Mouse (Mus musculus): Measurements from ENCODE around the gene Mmab. TPM values are rescaled to one million over a fixed set of nuclear protein-coding genes. Genes with fewer than 3 reads are reported as not detected.

The Mmab gene
- polyA plus RNA-seq, 1 experiment from 2014 or later, result 25.4 TPM

- no peak for ATAC-seq (replicated peaks; ENCODE audit: insufficient number of reproducible peaks, low FRiP score, low TSS enrichment)
- Histone ChIP-seq H3K9me3 (replicated peaks; ENCODE audit: control insufficient read depth, low read length) (no peaks in the 10 kb centered on the region), H3K27me3 (ENCODE audit: control insufficient read depth, insufficient read depth, low read length) (no peaks in the 10 kb centered on the region), H3K4me1 (ENCODE audit: control insufficient read depth, insufficient read depth, low read length) (peaks cover 8% of the 10 kb centered on the region), H3K27ac (ENCODE audit: low read depth, low read length) (0 out of 2 replicates have a peak overlapping the region, but pooled peaks have one; percentile 1), H3K4me3 (ENCODE audit: low read depth, low read length) (no peak overlapping the region), H3K9ac (ENCODE audit: low read depth, low read length) (no peak overlapping the region), H3K4me2 (no peak overlapping the region), H3K36me3 (ENCODE audit: control insufficient read depth, insufficient read depth, low read length) (peaks cover 23% of the 10 kb centered on the region)
- WGBS (ENCODE audit: insufficient replicate concordance), result 33% methylated on average over 5 of the region's 5 CpGs
Measured at GRCm38 (mm10) chr5:114422591-114422990, 21.3 kb downstream of the Mmab start.

- 60% methylated on average over 11 of the region's 11 CpGs for WGBS (ENCODE audit: insufficient replicate concordance)
- Histone ChIP-seq H3K36me3 (ENCODE audit: control insufficient read depth, insufficient read depth, low read length) (peaks cover 31% of the 10 kb centered on the region), H3K4me1 (ENCODE audit: control insufficient read depth, insufficient read depth, low read length) (peaks cover 8% of the 10 kb centered on the region), H3K4me3 (ENCODE audit: low read depth, low read length) (no peak overlapping the region), H3K27me3 (ENCODE audit: control insufficient read depth, insufficient read depth, low read length) (no peaks in the 10 kb centered on the region), H3K9ac (ENCODE audit: low read depth, low read length) (0 out of 2 replicates have a peak overlapping the region, but pooled peaks have one; percentile 28), H3K27ac (ENCODE audit: low read depth, low read length) (no peak overlapping the region), H3K4me2 (no peak overlapping the region), H3K9me3 (replicated peaks; ENCODE audit: control insufficient read depth, low read length) (no peaks in the 10 kb centered on the region)
- ATAC-seq (replicated peaks; ENCODE audit: insufficient number of reproducible peaks, low FRiP score, low TSS enrichment), result 0 out of 2 replicates have a peak, but pooled peaks have one; percentile 32
Measured at GRCm38 (mm10) chr5:114421561-114422298, 22.1 kb downstream of the Mmab start.

GRCm38 (mm10) chr5:114418541-114418940 lies 25.3 kb downstream of the Mmab start:
- Histone ChIP-seq H3K9ac (ENCODE audit: low read depth, low read length) (no peak overlapping the region), H3K4me3 (ENCODE audit: low read depth, low read length) (no peak overlapping the region), H3K4me1 (ENCODE audit: control insufficient read depth, insufficient read depth, low read length) (peaks cover 13% of the 10 kb centered on the region), H3K36me3 (ENCODE audit: control insufficient read depth, insufficient read depth, low read length) (peaks cover 51% of the 10 kb centered on the region), H3K27me3 (ENCODE audit: control insufficient read depth, insufficient read depth, low read length) (no peaks in the 10 kb centered on the region), H3K9me3 (replicated peaks; ENCODE audit: control insufficient read depth, low read length) (no peaks in the 10 kb centered on the region), H3K4me2 (no peak overlapping the region), H3K27ac (ENCODE audit: low read depth, low read length) (no peak overlapping the region)
- ATAC-seq (replicated peaks; ENCODE audit: insufficient number of reproducible peaks, low FRiP score, low TSS enrichment), result no peak
- WGBS (ENCODE audit: insufficient replicate concordance), result 90% methylated on average over 8 of the region's 8 CpGs

GRCm38 (mm10) chr5:114416855-114417254 lies 27.0 kb downstream of the Mmab start:
- Histone ChIP-seq H3K9me3 (replicated peaks; ENCODE audit: control insufficient read depth, low read length) (no peaks in the 10 kb centered on the region), H3K36me3 (ENCODE audit: control insufficient read depth, insufficient read depth, low read length) (peaks cover 57% of the 10 kb centered on the region), H3K9ac (ENCODE audit: low read depth, low read length) (no peak overlapping the region), H3K27me3 (ENCODE audit: control insufficient read depth, insufficient read depth, low read length) (no peaks in the 10 kb centered on the region), H3K27ac (ENCODE audit: low read depth, low read length) (peak overlapping the region; percentile 22; the same call in 1 of the 2 replicates), H3K4me1 (ENCODE audit: control insufficient read depth, insufficient read depth, low read length) (peaks cover 20% of the 10 kb centered on the region), H3K4me2 (no peak overlapping the region), H3K4me3 (ENCODE audit: low read depth, low read length) (no peak overlapping the region)
- 74% methylated on average over 8 of the region's 8 CpGs for WGBS (ENCODE audit: insufficient replicate concordance)
- no peak for ATAC-seq (replicated peaks; ENCODE audit: insufficient number of reproducible peaks, low FRiP score, low TSS enrichment)

GRCm38 (mm10) chr5:114415606-114416005 lies 28.3 kb downstream of the Mmab start:
- Histone ChIP-seq H3K9me3 (replicated peaks; ENCODE audit: control insufficient read depth, low read length) (no peaks in the 10 kb centered on the region), H3K4me1 (ENCODE audit: control insufficient read depth, insufficient read depth, low read length) (peaks cover 20% of the 10 kb centered on the region), H3K27ac (ENCODE audit: low read depth, low read length) (no peak overlapping the region), H3K9ac (ENCODE audit: low read depth, low read length) (no peak overlapping the region), H3K27me3 (ENCODE audit: control insufficient read depth, insufficient read depth, low read length) (no peaks in the 10 kb centered on the region), H3K4me2 (no peak overlapping the region), H3K4me3 (ENCODE audit: low read depth, low read length) (no peak overlapping the region), H3K36me3 (ENCODE audit: control insufficient read depth, insufficient read depth, low read length) (peaks cover 62% of the 10 kb centered on the region)
- 94% methylated on average over 5 of the region's 5 CpGs for WGBS (ENCODE audit: insufficient replicate concordance)
- ATAC-seq (replicated peaks; ENCODE audit: insufficient number of reproducible peaks, low FRiP score, low TSS enrichment), result no peak

DNA sequence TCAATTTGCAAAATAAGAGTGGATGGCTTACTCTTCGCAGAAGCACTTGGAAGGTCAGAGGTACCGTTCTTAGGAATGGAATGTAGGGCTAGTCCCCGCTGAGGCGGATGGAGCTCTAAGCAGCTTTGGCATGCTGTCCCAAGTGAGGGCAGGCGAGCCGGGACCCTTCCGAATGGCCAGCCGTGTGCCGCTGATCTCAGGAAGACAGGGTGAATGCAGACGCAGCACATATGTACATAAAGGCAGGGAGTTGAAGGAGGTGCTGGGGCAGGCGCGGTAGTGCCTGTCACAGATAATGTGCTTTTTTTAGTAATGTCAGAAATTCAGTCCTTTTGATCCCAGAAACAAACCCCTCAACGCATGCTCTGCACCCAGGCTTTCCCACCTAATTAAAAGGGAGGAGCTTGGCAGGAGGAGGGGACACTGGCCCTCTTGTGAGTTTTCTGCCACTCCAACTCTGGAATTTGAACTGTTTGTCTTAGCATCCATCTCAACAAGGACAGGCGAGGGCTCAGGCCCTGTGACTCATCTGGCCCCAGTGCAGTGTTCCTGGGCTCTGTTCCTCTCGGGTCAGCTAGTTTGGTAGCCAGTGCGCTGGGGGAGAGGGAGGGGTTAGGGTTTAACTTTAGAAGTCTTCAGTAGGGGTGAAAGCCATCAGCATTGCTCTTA lies 30.7 kb downstream of the Mmab start:
- 45% methylated on average over 16 of the region's 16 CpGs for WGBS (ENCODE audit: insufficient replicate concordance)
- Histone ChIP-seq H3K27ac (ENCODE audit: low read depth, low read length) (peak overlapping the region; percentile 57), H3K9me3 (replicated peaks; ENCODE audit: control insufficient read depth, low read length) (no peaks in the 10 kb centered on the region), H3K4me2 (no peak overlapping the region), H3K36me3 (ENCODE audit: control insufficient read depth, insufficient read depth, low read length) (peaks cover 62% of the 10 kb centered on the region), H3K4me3 (ENCODE audit: low read depth, low read length) (no peak overlapping the region), H3K9ac (ENCODE audit: low read depth, low read length) (no peak overlapping the region), H3K4me1 (ENCODE audit: control insufficient read depth, insufficient read depth, low read length) (peaks cover 20% of the 10 kb centered on the region), H3K27me3 (ENCODE audit: control insufficient read depth, insufficient read depth, low read length) (no peaks in the 10 kb centered on the region)
- ATAC-seq (replicated peaks; ENCODE audit: insufficient number of reproducible peaks, low FRiP score, low TSS enrichment), result no peak

DNA sequence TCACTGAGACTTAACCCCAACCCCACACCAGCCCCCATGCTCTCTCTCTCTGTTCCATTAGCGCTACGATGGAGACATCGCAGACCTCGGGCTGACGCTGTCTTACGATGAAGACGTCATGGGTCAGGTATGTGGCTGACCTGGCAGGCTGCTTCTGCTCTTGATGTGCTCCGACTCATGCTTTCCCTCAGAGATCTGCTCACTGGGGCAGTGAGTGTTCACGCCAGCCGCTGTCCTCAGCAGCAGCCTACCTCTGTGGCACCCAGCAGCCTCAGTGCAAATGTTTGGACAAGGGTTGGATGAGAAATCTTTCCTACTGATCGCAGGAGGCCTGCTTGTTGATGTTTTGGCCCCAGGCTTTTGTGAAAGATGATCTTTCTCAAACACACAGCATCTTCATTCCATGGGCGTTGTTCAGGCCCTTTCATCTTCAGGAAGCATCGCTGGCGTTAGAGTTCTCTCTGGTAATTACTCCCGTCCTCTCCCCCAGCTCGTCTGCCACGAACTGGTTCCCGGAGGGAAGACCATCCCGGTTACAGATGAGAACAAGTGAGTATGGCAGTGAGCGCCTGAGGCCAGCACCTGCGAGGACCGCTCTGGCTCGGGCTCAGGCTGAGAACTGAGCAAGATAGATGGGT lies 31.4 kb downstream of the Mmab start:
- Histone ChIP-seq H3K4me1 (ENCODE audit: control insufficient read depth, insufficient read depth, low read length) (peaks cover 20% of the 10 kb centered on the region), H3K4me2 (no peak overlapping the region), H3K9me3 (replicated peaks; ENCODE audit: control insufficient read depth, low read length) (no peaks in the 10 kb centered on the region), H3K27ac (ENCODE audit: low read depth, low read length) (peak overlapping the region; percentile 57), H3K27me3 (ENCODE audit: control insufficient read depth, insufficient read depth, low read length) (no peaks in the 10 kb centered on the region), H3K4me3 (ENCODE audit: low read depth, low read length) (no peak overlapping the region), H3K9ac (ENCODE audit: low read depth, low read length) (no peak overlapping the region), H3K36me3 (ENCODE audit: control insufficient read depth, insufficient read depth, low read length) (peaks cover 65% of the 10 kb centered on the region)
- 78% methylated on average over 23 of the region's 23 CpGs for WGBS (ENCODE audit: insufficient replicate concordance)
- ATAC-seq (replicated peaks; ENCODE audit: insufficient number of reproducible peaks, low FRiP score, low TSS enrichment), result no peak

DNA sequence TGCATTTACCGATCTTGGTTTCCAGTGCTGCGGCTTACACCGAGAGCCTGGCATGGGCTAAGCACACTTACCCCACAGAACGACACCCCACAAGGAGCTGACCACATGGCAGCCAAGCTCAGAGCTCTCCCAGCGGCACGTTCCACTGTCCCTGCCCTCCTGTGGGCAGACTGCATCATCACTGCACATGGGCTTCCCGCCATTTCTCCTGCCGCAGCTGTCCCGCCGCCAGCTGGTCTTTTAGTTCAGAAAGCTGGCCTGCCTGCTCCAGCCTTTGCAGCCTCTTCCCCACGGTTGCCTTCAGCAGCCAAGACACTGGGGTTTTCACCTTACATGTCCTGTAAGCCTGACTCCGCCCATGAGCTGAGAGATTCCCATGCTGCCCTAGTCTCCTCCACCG lies 33.4 kb downstream of the Mmab start:
- no peak overlapping the region for H3K4me3 ChIP-seq (ENCODE audit: low read depth, low read length)

More for the DNA sequence above, 33.4 kb downstream of the Mmab start:
- no peaks in the 10 kb centered on the region for H3K27me3 ChIP-seq (ENCODE audit: control insufficient read depth, insufficient read depth, low read length)
- no peak overlapping the region for H3K9ac ChIP-seq (ENCODE audit: low read depth, low read length)
- no peak overlapping the region for H3K4me2 ChIP-seq
- H3K9me3 ChIP-seq (replicated peaks; ENCODE audit: control insufficient read depth, low read length), result no peaks in the 10 kb centered on the region
- H3K27ac ChIP-seq (ENCODE audit: low read depth, low read length), result no peak overlapping the region
- H3K36me3 ChIP-seq (ENCODE audit: control insufficient read depth, insufficient read depth, low read length), result peaks cover 62% of the 10 kb centered on the region
- peaks cover 20% of the 10 kb centered on the region for H3K4me1 ChIP-seq (ENCODE audit: control insufficient read depth, insufficient read depth, low read length)
- 87% methylated on average over 13 of the region's 13 CpGs for WGBS (ENCODE audit: insufficient replicate concordance)
- ATAC-seq (replicated peaks; ENCODE audit: insufficient number of reproducible peaks, low FRiP score, low TSS enrichment), result no peak
